Mouse (Mus musculus) heart, embryonic 12.5 days (tissue): Measurements from ENCODE around the gene Skida1. TPM values are rescaled to one million over a fixed set of nuclear protein-coding genes. Genes with fewer than 3 reads are reported as not detected.
A peak's percentile ranks its signal among the peaks of the same experiment; 100 is the strongest.

Experiments
- ATAC-seq: fragments of 200-750 bp; cut with Nextera tagmentation; 2 replicates; pipeline ENCODE4 v1.8.0; 2017; ENCODE audit warnings: moderate TSS enrichment, moderate library complexity; ENCODE audit not compliant: insufficient number of reproducible peaks, low FRiP score
- H3K27ac ChIP-seq: fragments of 300-500 bp; sonication (generic); 2 replicates; pipeline ENCODE4 v1.5.1; 2016; ENCODE audit warnings: mild to moderate bottlenecking, moderate library complexity; ENCODE audit not compliant: poor library complexity, severe bottlenecking
- H3K27me3 ChIP-seq: fragments of 300-500 bp; sonication (generic); replicated peaks from 2 replicates; pipeline ENCODE4 v1.6.1; 2016; ENCODE audit warnings: mild to moderate bottlenecking, moderate library complexity
- H3K36me3 ChIP-seq: fragments of 300-500 bp; sonication (generic); 2 replicates; pipeline ENCODE4 v1.6.1; 2016; ENCODE audit warnings: mild to moderate bottlenecking, moderate library complexity
- H3K4me1 ChIP-seq: fragments of 300-500 bp; sonication (generic); replicated peaks from 2 replicates; pipeline ENCODE4 v1.6.1; 2016; ENCODE audit warnings: mild to moderate bottlenecking
- H3K4me2 ChIP-seq: fragments of 300-500 bp; sonication (generic); 2 replicates; pipeline ENCODE4 v1.6.1; 2016; ENCODE audit warnings: mild to moderate bottlenecking, moderate library complexity
- H3K4me3 ChIP-seq: fragments of 300-500 bp; sonication (generic); 2 replicates; pipeline ENCODE4 v1.5.1; 2016; ENCODE audit warnings: mild to moderate bottlenecking
- H3K9ac ChIP-seq: fragments of 300-500 bp; sonication (generic); 2 replicates; pipeline ENCODE4 v1.6.1; 2016; ENCODE audit warnings: mild to moderate bottlenecking, moderate library complexity
- H3K9me3 ChIP-seq: fragments of 300-500 bp; sonication (generic); replicated peaks from 2 replicates; pipeline ENCODE4 v1.6.1; 2016; ENCODE audit warnings: mild to moderate bottlenecking, moderate library complexity
- WGBS: fragments of 180-500 bp; shearing (Covaris S2); methylation state at CpG from one replicate; pipeline ENCODE4 v1.1.7; 2016; 5-methylcytosine and 5-hydroxymethylcytosine counted together
- polyA plus RNA-seq: library from polyadenylated mRNA; unstranded; fragments of >200 nt; fragmentation: Nextera tagmentation; extraction: Ambion mirVana; gene quantifications from 2 replicates; pipeline ENCODE4 v1.2.1, GENCODE M21; 2016

The Skida1 gene
- polyA plus RNA-seq, 1 experiment from 2014 or later = 7.7 TPM

DNA sequence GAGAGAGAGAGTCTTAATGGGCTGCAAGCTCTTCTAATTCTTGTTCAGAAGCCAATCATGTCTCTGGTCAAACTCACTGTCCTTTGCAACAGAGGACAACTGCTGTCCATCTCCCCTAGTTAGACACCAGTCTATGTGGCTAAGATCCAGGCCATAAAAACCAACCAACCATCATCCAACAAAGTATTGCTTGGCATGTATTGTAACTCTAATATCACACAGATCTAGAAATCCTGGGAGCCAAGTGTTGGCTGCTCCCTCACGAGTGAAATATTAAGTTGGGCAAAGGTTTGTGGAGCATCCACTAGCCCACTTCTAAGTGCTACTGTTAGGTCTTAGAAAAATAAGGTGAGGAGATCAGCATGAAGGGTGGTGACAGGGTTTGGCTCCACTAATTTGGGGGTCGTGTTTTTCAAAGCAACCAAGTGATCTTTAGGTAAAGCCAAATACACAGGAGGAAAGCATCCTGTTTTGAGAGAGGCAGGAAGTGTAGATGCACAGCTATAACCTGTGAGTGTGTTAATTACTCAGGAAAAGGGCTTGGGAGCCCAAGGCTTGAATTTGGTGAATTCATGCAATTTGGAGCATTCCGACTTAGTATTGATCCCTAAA is 10.6 kb downstream of the Skida1 start:
- Histone ChIP-seq H3K4me1 (peaks cover 58% of the 10 kb centered on the region), H3K27ac (no peak overlapping the region)
- no peak for ATAC-seq

DNA sequence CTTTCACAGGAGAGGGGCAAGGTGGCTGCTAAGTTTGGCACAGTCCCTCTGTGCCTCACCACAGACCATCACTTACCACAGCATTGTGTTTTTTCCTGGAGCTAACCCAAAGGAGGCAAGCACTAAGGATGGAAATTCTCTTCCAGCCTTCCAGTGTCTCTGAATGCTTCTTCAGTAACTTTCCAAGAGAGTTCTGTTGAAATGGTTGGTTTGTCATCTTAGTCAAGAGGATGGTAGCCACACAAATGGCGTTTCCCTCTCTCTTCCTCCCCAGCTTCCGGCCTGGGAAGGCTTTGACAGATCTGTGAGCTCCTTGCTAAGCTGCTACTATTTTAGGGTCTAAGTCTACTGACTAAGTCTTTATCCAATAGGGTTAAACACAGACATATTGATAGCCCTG is 11.4 kb downstream of the Skida1 start, which contains the start of gene A930004D18Rik:
Gene A930004D18Rik, minus strand, starts transcription at position 247 of the 400 bp plus-strand sequence.
- H3K4me2 ChIP-seq = no peak within 1 kb of the TSS; the same call in 1 of the 2 replicates
- no peaks in the 10 kb centered on the region for H3K27me3 ChIP-seq
- no peak within 1 kb of the TSS for H3K9ac ChIP-seq
- 24% methylated on average over 2 of the region's 2 CpGs for WGBS
- peaks cover 59% of the 10 kb centered on the region for H3K4me1 ChIP-seq
- H3K27ac ChIP-seq = 0 out of 2 replicates have a peak within 1 kb of the TSS, but pooled peaks have one; percentile 2
- ATAC-seq = no peak
- H3K4me3 ChIP-seq = no peak within 1 kb of the TSS
- H3K36me3 ChIP-seq = no peaks in the 10 kb centered on the region
- no peaks in the 10 kb centered on the region for H3K9me3 ChIP-seq

More for the DNA sequence above, 10.6 kb downstream of the Skida1 start:
- Histone ChIP-seq H3K9ac (no peak overlapping the region), H3K36me3 (no peaks in the 10 kb centered on the region), H3K4me3 (no peak overlapping the region), H3K9me3 (no peaks in the 10 kb centered on the region), H3K4me2 (no peak overlapping the region; the same call in 1 of the 2 replicates), H3K27me3 (no peaks in the 10 kb centered on the region)
- 50% methylated on average over 3 of the region's 3 CpGs for WGBS

DNA sequence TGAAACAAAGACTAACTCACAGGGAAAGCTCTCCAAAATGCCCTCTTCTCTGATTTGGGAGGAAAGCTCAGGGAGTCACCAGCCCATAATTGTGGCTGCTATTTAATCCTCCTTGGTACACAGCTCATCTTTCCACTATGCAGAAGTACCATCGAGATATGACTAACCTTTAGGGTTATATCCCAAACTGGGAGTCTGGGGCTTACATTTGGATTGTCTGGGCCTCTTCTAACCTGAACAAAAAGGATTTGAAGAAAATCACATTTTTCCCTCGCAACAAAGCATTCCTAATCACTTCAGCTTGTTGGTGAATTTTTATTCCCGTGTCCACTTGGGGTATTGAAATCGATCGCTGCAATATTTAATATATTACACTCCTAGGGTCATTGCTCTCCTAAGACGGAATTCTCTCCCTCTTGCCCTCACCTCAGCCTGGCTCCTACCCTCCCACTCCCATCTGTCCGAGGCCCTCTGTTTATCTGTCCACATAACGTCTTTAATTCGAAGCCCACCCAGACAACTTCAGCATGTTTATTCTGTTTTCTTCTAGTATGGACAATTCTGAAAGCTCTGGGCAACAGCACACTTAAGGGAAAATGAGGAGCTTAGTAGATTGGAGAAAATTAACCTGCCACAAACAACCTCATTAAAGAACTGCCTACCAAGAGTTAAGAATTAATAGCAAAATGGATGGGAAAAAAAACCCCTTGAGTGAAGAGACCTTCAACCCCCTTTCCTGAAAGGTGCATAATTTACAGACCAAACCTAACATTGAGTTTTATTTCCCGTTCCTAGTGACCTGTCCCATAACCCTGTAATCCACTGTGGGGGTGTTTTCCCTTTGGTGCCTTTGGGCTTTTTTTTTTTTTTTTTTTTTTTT is 14.2 kb downstream of the Skida1 start:
- Histone ChIP-seq H3K27ac (no peak overlapping the region), H3K4me3 (no peak overlapping the region), H3K4me2 (no peak overlapping the region), H3K4me1 (peaks cover 47% of the 10 kb centered on the region), H3K27me3 (no peaks in the 10 kb centered on the region), H3K9me3 (no peaks in the 10 kb centered on the region), H3K36me3 (no peaks in the 10 kb centered on the region), H3K9ac (no peak overlapping the region)
- 81% methylated on average over 10 of the region's 10 CpGs for WGBS
- no peak for ATAC-seq

DNA sequence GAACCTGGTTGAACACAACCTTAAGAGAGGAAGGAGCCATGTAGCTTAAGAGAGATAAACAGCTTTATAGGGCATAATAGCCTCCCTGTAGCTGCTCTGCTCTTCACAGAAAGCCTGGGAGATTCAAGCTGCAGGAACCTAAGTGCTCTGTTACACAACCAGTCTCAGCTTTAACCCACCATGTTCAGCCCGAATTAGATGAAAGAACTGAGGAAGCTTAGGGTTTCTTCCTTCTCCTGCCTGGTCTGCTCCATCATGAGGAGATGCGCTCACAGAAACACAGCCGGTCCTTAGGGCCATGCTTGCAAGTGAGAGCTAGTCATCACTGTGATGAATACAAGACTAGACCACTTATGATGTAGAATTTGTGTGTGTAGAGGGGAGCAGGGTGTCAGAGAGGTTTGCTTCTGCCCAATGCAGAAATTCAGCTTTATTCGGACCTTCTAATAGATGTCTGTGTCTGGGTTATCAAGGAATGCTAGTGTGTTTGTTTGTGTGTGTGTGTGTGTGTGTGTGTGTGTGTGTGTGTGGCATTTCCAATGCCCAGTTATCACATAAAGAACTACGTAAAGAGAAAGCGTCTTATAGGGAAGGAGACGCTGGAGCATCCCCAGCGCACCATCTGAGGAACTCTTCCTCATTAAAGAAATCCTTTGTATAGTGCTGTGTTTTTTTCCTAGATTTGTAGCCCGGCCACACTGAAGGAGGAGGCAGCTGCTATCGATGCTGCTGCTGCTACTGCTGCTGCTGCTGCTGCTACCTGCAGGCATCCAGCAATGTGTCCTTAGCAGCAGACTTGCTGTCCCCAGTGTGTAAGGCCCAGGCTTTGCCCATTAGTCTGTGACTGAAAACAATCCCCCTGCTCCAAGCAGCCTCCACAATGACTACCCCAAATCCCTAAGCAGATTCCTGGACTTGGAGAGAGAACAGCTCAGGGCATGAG is 15.4 kb downstream of the Skida1 start:
- WGBS = 50% methylated on average over 10 of the region's 10 CpGs
- no peak for ATAC-seq
- Histone ChIP-seq H3K27me3 (no peaks in the 10 kb centered on the region), H3K9ac (no peak overlapping the region; the same call in 1 of the 2 replicates), H3K36me3 (no peaks in the 10 kb centered on the region), H3K27ac (no peak overlapping the region), H3K9me3 (no peaks in the 10 kb centered on the region), H3K4me3 (no peak overlapping the region), H3K4me2 (peak overlapping the region; percentile 100), H3K4me1 (peaks cover 38% of the 10 kb centered on the region)

DNA sequence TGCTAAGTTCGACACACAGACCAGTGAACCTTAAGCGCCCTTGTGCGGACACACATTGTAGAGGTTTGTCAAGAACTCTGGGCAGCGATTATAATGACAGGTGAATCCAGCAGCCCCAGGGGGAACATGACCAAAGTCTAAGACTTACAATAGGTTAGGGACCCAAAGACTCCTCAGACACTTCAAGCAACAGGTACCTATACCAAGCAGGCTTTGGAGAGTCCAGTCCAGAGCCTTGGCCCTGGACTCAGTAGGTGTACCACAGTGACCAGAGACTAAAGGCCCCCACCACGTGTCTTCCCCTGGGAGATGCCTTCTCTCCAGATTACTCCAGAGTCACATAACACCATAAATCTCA is 16.3 kb downstream of the Skida1 start:
- Histone ChIP-seq H3K4me1 (peaks cover 29% of the 10 kb centered on the region), H3K27me3 (no peaks in the 10 kb centered on the region), H3K4me2 (peak overlapping the region; percentile 100), H3K9me3 (no peaks in the 10 kb centered on the region), H3K4me3 (0 out of 2 replicates have a peak overlapping the region, but pooled peaks have one; percentile 64), H3K27ac (no peak overlapping the region), H3K36me3 (no peaks in the 10 kb centered on the region), H3K9ac (no peak overlapping the region)
- WGBS = 53% methylated on average over 5 of the region's 5 CpGs
- ATAC-seq = no peak

DNA sequence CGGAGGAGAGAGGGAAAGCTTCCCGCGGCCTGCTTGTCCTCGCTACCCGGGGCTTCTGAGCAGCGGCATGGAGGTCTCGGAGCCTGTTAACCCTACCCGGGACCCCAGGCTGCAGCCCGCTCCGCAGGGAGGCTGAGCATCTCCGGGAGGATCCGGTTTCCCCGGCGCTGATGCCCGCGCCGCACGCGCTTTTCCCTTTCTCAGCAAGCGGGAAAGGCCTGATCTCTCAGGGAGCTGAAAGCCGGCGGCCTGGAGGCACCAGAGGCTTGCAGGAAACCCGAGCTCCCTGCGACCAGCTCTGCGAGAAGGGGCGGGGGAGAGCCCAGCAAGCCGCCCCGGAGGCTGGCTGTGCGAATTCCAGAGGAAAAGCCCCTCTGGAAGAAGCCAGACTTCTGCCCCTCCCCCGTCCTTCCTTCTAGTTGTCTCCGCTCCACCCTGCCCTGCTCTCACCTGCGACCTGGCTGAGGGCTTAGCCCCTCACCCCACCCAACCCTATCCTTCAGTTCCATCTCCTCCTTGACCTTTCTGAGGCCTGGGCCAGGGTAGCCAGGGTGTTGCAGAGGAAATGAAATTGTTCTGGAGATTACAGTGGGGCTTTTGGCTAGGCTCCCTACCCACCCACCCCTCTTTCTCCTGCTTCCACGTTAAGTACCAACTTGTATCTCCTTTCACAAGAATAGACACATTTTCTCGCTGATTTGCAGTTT is 16.9 kb downstream of the Skida1 start:
- H3K4me3 ChIP-seq = peak overlapping the region; percentile 64
- H3K9me3 ChIP-seq = no peaks in the 10 kb centered on the region
- peaks cover 25% of the 10 kb centered on the region for H3K4me1 ChIP-seq
- peak overlapping the region; percentile 100 for H3K4me2 ChIP-seq
- no peaks in the 10 kb centered on the region for H3K27me3 ChIP-seq
- peak overlapping the region; percentile 95 for H3K9ac ChIP-seq
- H3K36me3 ChIP-seq = no peaks in the 10 kb centered on the region
- WGBS = 1% methylated on average over 34 of the region's 34 CpGs
- peak overlapping the region; percentile 67 for H3K27ac ChIP-seq
- ATAC-seq = no peak

DNA sequence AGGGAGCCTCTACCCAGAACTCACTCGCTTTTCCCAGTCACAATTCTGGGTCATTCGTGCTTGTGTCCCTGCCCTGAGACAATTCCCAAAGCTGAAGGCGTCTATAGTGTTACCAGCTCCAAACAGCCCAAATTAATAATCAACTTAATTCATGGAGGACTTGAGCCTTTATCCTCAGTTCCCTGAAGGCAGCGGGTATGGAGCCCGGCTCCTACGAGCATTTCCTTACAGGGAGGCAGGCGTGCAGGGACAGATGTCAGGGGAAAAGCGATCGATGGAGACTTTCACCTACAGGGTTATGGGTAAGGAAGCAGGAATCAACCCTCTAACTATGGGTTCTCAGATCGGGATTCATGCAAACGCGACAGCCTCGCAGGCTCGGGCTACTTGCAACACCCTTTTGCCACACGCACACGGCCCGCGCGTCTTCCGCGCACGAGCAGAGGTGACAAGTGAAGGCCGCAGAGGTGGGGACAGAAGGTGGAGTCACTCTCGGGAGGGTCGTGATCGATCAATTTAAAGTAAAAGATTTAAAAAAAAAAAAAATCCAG is 17.5 kb downstream of the Skida1 start:
- H3K4me1 ChIP-seq = peaks cover 25% of the 10 kb centered on the region
- no peaks in the 10 kb centered on the region for H3K36me3 ChIP-seq
- ATAC-seq = no peak
- H3K27ac ChIP-seq = peak overlapping the region; percentile 67
- peak overlapping the region; percentile 100 for H3K4me2 ChIP-seq
- no peaks in the 10 kb centered on the region for H3K9me3 ChIP-seq
- H3K9ac ChIP-seq = peak overlapping the region; percentile 95
- H3K4me3 ChIP-seq = peak overlapping the region; percentile 64
- 4% methylated on average over 26 of the region's 26 CpGs for WGBS
- H3K27me3 ChIP-seq = no peaks in the 10 kb centered on the region

DNA sequence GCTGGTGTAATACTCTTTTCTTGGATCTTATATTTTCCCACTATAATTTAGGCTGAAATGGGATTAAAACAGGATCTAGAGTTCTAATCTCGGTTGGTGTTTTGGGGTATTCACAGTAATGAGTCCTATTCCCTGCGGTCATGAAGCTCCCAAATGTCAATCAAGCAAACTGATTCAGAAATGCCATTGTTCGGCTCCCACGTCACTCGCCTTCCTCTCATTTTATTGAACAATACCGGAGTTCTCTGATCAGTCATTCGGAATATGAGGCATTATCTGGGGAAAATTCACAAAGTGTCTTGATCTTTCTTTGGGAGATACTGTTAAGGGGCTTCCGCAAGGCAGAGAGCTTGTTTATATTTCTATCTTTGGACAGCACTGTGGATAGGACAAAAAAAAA is 18.3 kb downstream of the Skida1 start:
- no peak overlapping the region for H3K9ac ChIP-seq
- H3K4me2 ChIP-seq = peak overlapping the region; percentile 100
- WGBS = 37% methylated on average over 8 of the region's 8 CpGs
- H3K4me1 ChIP-seq = peaks cover 26% of the 10 kb centered on the region
- no peak overlapping the region for H3K27ac ChIP-seq
- no peaks in the 10 kb centered on the region for H3K27me3 ChIP-seq
- ATAC-seq = no peak
- no peaks in the 10 kb centered on the region for H3K9me3 ChIP-seq
- H3K4me3 ChIP-seq = no peak overlapping the region
- H3K36me3 ChIP-seq = no peaks in the 10 kb centered on the region

DNA sequence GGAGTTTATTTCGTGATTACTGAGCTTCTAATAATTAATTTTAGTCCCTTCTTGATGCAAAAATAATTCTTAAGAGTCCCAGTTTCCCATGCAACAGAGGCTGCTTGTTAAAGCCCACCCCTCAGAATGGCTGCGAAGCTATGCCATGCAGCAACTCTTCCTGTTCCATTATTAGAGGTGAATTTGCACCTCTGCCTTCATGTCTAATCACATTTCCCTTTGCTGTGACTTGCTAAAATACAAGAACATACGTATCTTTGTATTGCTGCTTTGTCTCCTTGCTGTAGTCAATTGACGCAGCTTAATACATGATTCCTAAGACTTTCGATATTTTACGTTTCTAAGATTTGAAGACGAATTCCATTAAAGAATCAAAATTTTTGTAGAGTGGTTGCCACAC is 19.2 kb downstream of the Skida1 start:
- 80% methylated on average over 7 of the region's 7 CpGs for WGBS
- no peak for ATAC-seq
- no peaks in the 10 kb centered on the region for H3K9me3 ChIP-seq
- H3K4me3 ChIP-seq = no peak overlapping the region
- H3K27me3 ChIP-seq = no peaks in the 10 kb centered on the region
- H3K4me1 ChIP-seq = peaks cover 28% of the 10 kb centered on the region
- no peak overlapping the region for H3K27ac ChIP-seq
- H3K9ac ChIP-seq = no peak overlapping the region
- H3K4me2 ChIP-seq = 0 out of 2 replicates have a peak overlapping the region, but pooled peaks have one; percentile 33
- H3K36me3 ChIP-seq = no peaks in the 10 kb centered on the region
